Mouse (Mus musculus) left cerebral cortex, adult 9 months (tissue): ENCODE measurements at regions not wholly inside any gene's neighbourhood (a gene's known extent, or its start where the extent isn't known, plus 50 kb on each side); places are given as distances from the start of the nearest gene placed in this dataset.

Experiments used
- DNase-seq, 2 experiments: peaks; one replicate each; pipeline ENCODE4 v3.0.0; 2022; ENCODE audit warnings: low spot score in 2 of 2

- no peak for DNase-seq
Measured at GRCm38 (mm10) chr8:112933815-112934214, 364.0 kb downstream of the Cntnap4 start.

- DNase-seq, result no peak
Measured at GRCm38 (mm10) chr8:112935411-112935810, 365.6 kb downstream of the Cntnap4 start.

GRCm38 (mm10) chr8:112935897-112936719 lies 366.3 kb downstream of the Cntnap4 start:
- no peak for DNase-seq

- peak; percentile 32 to 88 for DNase-seq
Measured at GRCm38 (mm10) chr8:112972418-112972817, 402.6 kb downstream of the Cntnap4 start.

GRCm38 (mm10) chr8:112975734-112976133 lies 405.9 kb downstream of the Cntnap4 start:
- DNase-seq, result no peak

- no peak for DNase-seq
Measured at GRCm38 (mm10) chr8:112976312-112976711, 406.5 kb downstream of the Cntnap4 start.

GRCm38 (mm10) chr8:112993781-112994180 lies 423.9 kb downstream of the Cntnap4 start:
- DNase-seq, result no peak

GRCm38 (mm10) chr8:113007356-113007755 lies 437.5 kb downstream of the Cntnap4 start:
- no peak for DNase-seq

GRCm38 (mm10) chr8:113028880-113029279 lies 459.0 kb downstream of the Cntnap4 start:
- no peak for DNase-seq

GRCm38 (mm10) chr8:113051770-113052473 lies 482.1 kb downstream of the Cntnap4 start:
- no peak for DNase-seq

GRCm38 (mm10) chr8:113065246-113066169 lies 495.7 kb downstream of the Cntnap4 start:
- no peak for DNase-seq

- no peak for DNase-seq
Measured at GRCm38 (mm10) chr8:113066170-113066708, 496.4 kb downstream of the Cntnap4 start.

- DNase-seq, result no peak
Measured at GRCm38 (mm10) chr8:113083976-113084375, 514.1 kb downstream of the Cntnap4 start.

GRCm38 (mm10) chr8:113087586-113087985 lies 517.7 kb downstream of the Cntnap4 start:
- no peak for DNase-seq

GRCm38 (mm10) chr8:113111665-113112064 lies 523.7 kb upstream of the Mon1b start:
- no peak for DNase-seq

- DNase-seq, result peak; percentile 11 to 38
Measured at GRCm38 (mm10) chr8:113114165-113114700, 521.2 kb upstream of the Mon1b start.

GRCm38 (mm10) chr8:113117241-113117640 lies 518.1 kb upstream of the Mon1b start:
- no peak for DNase-seq

GRCm38 (mm10) chr8:113125586-113125985 lies 509.8 kb upstream of the Mon1b start:
- no peak for DNase-seq

GRCm38 (mm10) chr8:113137361-113137760 lies 498.0 kb upstream of the Mon1b start:
- DNase-seq, result no peak

- DNase-seq, result no peak
Measured at GRCm38 (mm10) chr8:113140021-113140420, 495.4 kb upstream of the Mon1b start.

GRCm38 (mm10) chr8:113141131-113141530 lies 494.3 kb upstream of the Mon1b start:
- no peak for DNase-seq
